Mouse (Mus musculus): ENCODE results near the gene Ttc28. TPM values are rescaled to one million over a fixed set of nuclear protein-coding genes. Genes with fewer than 3 reads are reported as not detected.

Gene Ttc28
- total and polyA plus RNA-seq, 2 experiments from 2014 or later, result 10.6 to 53.1 TPM

DNA sequence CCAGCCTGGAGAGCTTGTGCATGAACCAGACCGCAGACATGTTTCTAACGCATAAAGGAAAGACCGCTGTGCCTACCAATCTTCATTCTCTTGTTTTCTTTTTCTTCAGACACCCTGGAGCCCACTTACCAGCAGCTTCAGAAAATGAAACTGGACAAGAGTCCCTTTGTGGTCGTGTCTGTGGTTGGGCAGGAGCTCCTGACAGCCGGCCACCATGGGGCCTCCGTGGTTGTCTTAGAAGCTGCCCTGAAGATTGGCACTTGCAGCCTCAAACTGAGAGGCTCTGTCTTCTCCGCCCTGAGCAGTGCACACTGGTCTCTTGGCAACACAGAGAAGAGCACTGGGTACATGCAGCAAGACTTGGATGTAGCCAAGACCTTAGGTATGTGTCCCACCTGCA, 221.0 kb downstream of the Ttc28 start:
- ATAC-seq (ENCODE audit: low FRiP score) (no peak), DNase-seq (ENCODE audit: low spot score) (no peak)
- Histone ChIP-seq H3K9me3 (ENCODE audit: low read length) (no peaks in the 10 kb centered on the region), H3K9ac (replicated peaks; ENCODE audit: low read length, poor library complexity, severe bottlenecking) (no peak overlapping the region), H3K27ac (ENCODE audit: low read depth, low read length) (no peak overlapping the region), H3K4me2 (ENCODE audit: low read depth, low read length, poor library complexity, severe bottlenecking) (no peak overlapping the region), H3K27me3 (ENCODE audit: insufficient read depth, low read length) (no peaks in the 10 kb centered on the region), H3K4me1 (ENCODE audit: insufficient read depth, low read length) (0 out of 2 replicates have a peak, but pooled peaks cover 9% of the 10 kb centered on the region), H3K36me3 (ENCODE audit: insufficient read depth, low read length) (peaks cover 20% of the 10 kb centered on the region), H3K4me3 (ENCODE audit: low read depth, low read length) (no peak overlapping the region)
- TF ChIP-seq CTCF (IDR thresholded peaks at IDR 0.05), result no peak
- WGBS, result 80% methylated on average over 7 of the region's 7 CpGs

DNA sequence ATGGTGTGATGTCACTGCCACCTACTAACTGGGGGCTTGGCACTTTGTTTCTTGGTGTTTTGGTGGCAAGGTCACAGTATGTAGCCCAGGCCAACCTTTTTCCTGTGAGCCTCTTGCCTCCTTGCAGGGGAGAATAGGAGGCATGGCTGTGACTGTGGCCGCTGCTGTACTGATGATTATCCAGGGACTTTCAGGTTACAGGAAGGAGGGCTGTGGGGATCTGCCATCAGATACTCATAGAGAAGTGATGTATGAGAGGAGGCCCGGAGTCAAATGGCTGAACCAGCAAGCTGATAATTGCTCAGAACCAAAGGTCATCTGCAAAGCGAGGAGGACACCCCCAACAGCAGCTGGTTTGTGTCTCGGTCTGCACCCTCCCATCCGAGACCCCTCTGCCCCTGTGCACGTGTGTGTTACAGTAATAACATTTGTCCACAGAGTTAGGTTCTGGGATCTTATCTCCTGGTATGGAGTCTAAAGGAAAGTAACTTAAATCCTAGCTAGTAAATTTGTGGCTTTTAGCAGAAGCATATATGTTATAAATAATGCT, 221.9 kb downstream of the Ttc28 start:
- DNase-seq (ENCODE audit: low spot score), result no peak
- Histone ChIP-seq H3K27ac (ENCODE audit: low read depth, low read length) (no peak overlapping the region), H3K9ac (replicated peaks; ENCODE audit: low read length, poor library complexity, severe bottlenecking) (no peak overlapping the region), H3K9me3 (ENCODE audit: low read length) (no peaks in the 10 kb centered on the region), H3K4me1 (ENCODE audit: insufficient read depth, low read length) (0 out of 2 replicates have a peak, but pooled peaks cover 9% of the 10 kb centered on the region), H3K4me3 (ENCODE audit: low read depth, low read length) (no peak overlapping the region), H3K4me2 (ENCODE audit: low read depth, low read length, poor library complexity, severe bottlenecking) (no peak overlapping the region), H3K36me3 (ENCODE audit: insufficient read depth, low read length) (peaks cover 20% of the 10 kb centered on the region), H3K27me3 (ENCODE audit: insufficient read depth, low read length) (no peaks in the 10 kb centered on the region)
- no peak for ATAC-seq (ENCODE audit: low FRiP score)
- 90% methylated on average over 6 of the region's 6 CpGs for WGBS
- TF ChIP-seq CTCF (IDR thresholded peaks at IDR 0.05), result no peak

DNA sequence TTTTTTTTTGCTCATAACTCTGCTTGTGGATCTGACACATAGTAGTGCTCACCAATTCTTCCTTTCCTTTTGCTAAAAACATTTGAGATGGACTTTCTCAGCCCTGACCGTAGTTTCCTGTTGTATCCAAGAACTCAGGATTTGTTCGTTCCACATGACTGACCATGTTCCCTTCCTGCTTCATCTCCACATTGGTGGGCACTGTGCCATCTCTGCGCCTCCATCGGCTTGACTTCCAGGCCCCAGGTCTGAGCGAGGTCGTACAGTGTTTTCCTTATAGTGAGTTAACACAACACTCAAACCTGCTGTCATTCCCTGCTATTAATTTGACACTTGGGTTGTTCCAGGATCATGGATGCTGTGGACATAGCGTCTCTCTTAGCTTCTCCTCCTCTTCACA, 225.2 kb downstream of the Ttc28 start:
- Histone ChIP-seq H3K4me3 (ENCODE audit: low read depth, low read length) (no peak overlapping the region), H3K4me1 (ENCODE audit: insufficient read depth, low read length) (no peaks in the 10 kb centered on the region), H3K9me3 (ENCODE audit: low read length) (no peaks in the 10 kb centered on the region), H3K4me2 (ENCODE audit: low read depth, low read length, poor library complexity, severe bottlenecking) (no peak overlapping the region), H3K27ac (ENCODE audit: low read depth, low read length) (no peak overlapping the region), H3K9ac (replicated peaks; ENCODE audit: low read length, poor library complexity, severe bottlenecking) (no peak overlapping the region), H3K36me3 (ENCODE audit: insufficient read depth, low read length) (peaks cover 20% of the 10 kb centered on the region), H3K27me3 (ENCODE audit: insufficient read depth, low read length) (no peaks in the 10 kb centered on the region)
- DNase-seq (ENCODE audit: low spot score) (no peak), ATAC-seq (ENCODE audit: low FRiP score) (no peak)
- TF ChIP-seq CTCF (IDR thresholded peaks at IDR 0.05), result no peak
- WGBS, result 74% methylated on average over 7 of the region's 7 CpGs

DNA sequence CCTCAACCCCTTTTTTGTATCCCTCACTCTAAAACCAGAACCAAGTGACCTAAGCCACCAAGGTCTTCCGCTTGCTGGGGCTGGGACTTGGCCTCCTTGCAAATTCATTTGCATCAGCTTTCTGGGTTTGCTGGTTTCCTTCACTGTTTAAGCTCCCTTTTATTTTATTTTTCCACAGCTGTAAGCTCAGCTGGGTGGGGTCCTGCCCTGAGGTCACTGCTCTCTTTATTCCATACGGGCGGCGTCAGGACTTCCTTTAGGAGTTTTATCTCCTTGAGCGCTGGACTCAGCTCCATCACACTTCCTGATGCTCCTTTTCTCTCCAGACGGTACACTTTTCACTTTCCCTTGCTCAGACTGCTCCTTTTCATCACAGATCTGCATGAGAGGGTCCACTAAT, 231.8 kb downstream of the Ttc28 start:
- Histone ChIP-seq H3K27ac (ENCODE audit: low read depth, low read length) (no peak overlapping the region), H3K9ac (replicated peaks; ENCODE audit: low read length, poor library complexity, severe bottlenecking) (no peak overlapping the region), H3K36me3 (ENCODE audit: insufficient read depth, low read length) (peaks cover 3% of the 10 kb centered on the region; the same call in 1 of the 2 replicates), H3K9me3 (ENCODE audit: low read length) (no peaks in the 10 kb centered on the region), H3K4me1 (ENCODE audit: insufficient read depth, low read length) (0 out of 2 replicates have a peak, but pooled peaks cover 4% of the 10 kb centered on the region), H3K4me3 (ENCODE audit: low read depth, low read length) (no peak overlapping the region), H3K27me3 (ENCODE audit: insufficient read depth, low read length) (no peaks in the 10 kb centered on the region), H3K4me2 (ENCODE audit: low read depth, low read length, poor library complexity, severe bottlenecking) (no peak overlapping the region)
- DNase-seq (ENCODE audit: low spot score) (no peak), ATAC-seq (ENCODE audit: low FRiP score) (no peak)
- TF ChIP-seq CTCF (IDR thresholded peaks at IDR 0.05), result no peak
- WGBS, result 44% methylated on average over 6 of the region's 6 CpGs

DNA sequence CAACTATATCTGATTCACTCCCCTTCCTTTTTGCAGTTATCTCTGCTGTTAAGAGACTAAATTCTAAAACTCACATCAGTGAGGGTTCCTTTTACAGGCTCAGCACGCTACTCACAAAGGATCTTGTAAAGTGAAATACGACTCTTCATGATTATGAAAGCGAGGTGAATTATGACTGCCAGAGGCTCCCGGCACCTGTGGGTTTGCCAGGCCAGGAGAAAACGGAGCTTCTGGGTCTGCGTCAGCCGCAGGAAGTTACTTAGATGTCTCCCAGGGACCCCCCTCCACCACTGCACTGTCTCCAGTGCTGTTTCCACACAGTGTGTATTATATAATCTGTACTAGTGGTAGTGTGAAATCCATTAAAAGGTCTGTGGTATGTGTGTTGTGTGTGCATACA, 233.6 kb downstream of the Ttc28 start:
- Histone ChIP-seq H3K27ac (ENCODE audit: low read depth, low read length) (no peak overlapping the region), H3K4me2 (ENCODE audit: low read depth, low read length, poor library complexity, severe bottlenecking) (no peak overlapping the region), H3K4me1 (ENCODE audit: insufficient read depth, low read length) (0 out of 2 replicates have a peak, but pooled peaks cover 4% of the 10 kb centered on the region), H3K36me3 (ENCODE audit: insufficient read depth, low read length) (peaks cover 3% of the 10 kb centered on the region; the same call in 1 of the 2 replicates), H3K9me3 (ENCODE audit: low read length) (no peaks in the 10 kb centered on the region), H3K9ac (replicated peaks; ENCODE audit: low read length, poor library complexity, severe bottlenecking) (no peak overlapping the region), H3K27me3 (ENCODE audit: insufficient read depth, low read length) (no peaks in the 10 kb centered on the region), H3K4me3 (ENCODE audit: low read depth, low read length) (no peak overlapping the region)
- 84% methylated on average over 7 of the region's 7 CpGs for WGBS
- ATAC-seq (ENCODE audit: low FRiP score), result no peak
- TF ChIP-seq CTCF (IDR thresholded peaks at IDR 0.05), result no peak
- no peak for DNase-seq (ENCODE audit: low spot score)

DNA sequence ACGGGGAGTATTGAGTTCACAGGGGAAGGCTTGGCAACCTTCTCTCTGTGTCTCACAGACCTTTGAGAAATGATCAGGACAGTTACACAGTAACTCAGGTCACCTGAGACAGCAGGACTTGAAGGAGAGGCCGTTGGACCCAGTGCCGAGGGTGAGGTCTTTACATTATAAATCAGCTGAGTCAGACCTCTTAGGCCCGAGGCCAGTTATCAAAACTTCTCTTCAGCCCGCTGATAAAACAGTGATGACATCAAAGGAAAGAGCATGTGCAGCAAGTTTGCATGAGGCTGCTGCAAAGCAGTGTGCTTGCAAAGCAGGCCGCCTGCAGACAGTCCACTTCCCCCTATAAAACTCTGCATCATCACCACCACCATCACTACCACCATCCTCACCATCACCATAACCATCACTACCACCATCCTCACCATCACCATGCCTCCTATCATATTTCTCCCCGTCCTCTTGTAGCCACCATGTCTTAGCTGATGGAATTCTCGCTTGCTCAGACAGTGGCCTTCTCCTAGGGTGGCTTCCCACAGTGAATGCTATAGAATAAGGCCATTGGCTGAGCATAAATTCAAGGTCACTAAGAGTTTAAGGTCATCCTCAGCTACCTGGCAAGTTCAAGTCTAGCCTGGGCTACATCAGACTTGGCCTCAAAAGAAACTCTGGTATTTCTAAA, 234.2 kb downstream of the Ttc28 start:
- Histone ChIP-seq H3K4me2 (ENCODE audit: low read depth, low read length, poor library complexity, severe bottlenecking) (no peak overlapping the region), H3K4me1 (ENCODE audit: insufficient read depth, low read length) (0 out of 2 replicates have a peak, but pooled peaks cover 4% of the 10 kb centered on the region), H3K27ac (ENCODE audit: low read depth, low read length) (no peak overlapping the region), H3K9me3 (ENCODE audit: low read length) (no peaks in the 10 kb centered on the region), H3K27me3 (ENCODE audit: insufficient read depth, low read length) (no peaks in the 10 kb centered on the region), H3K4me3 (ENCODE audit: low read depth, low read length) (no peak overlapping the region), H3K9ac (replicated peaks; ENCODE audit: low read length, poor library complexity, severe bottlenecking) (no peak overlapping the region), H3K36me3 (ENCODE audit: insufficient read depth, low read length) (peaks cover 3% of the 10 kb centered on the region; the same call in 1 of the 2 replicates)
- no peak for TF ChIP-seq CTCF (IDR thresholded peaks at IDR 0.05)
- ATAC-seq (ENCODE audit: low FRiP score) (no peak), DNase-seq (ENCODE audit: low spot score) (no peak)
- 76% methylated on average over 8 of the region's 8 CpGs for WGBS

Measured in midbrain, postnatal 0 days (tissue).